Mouse (Mus musculus) MEL (cell line): ENCODE data around the gene Nsun2. TPM values are rescaled to one million over a fixed set of nuclear protein-coding genes. Genes with fewer than 3 reads are reported as not detected.

ENCODE experiments used
- DNase-seq: peaks from one replicate; pipeline ENCODE4 v3.0.0; 2011; ENCODE audit warnings: low read depth, low spot score
- H3K27ac ChIP-seq: 2 replicates; pipeline ENCODE4 v1.5.1; 2012; ENCODE audit warnings: low read depth, mild to moderate bottlenecking, control low read depth, low read length, moderate library complexity; ENCODE audit not compliant: control insufficient read depth
- H3K27me3 ChIP-seq, 2 experiments: fragments of 150-350 bp in 1 of 2; sonication (generic) in 1 of 2; 2 replicates each; pipeline ENCODE4 v1.6.1; 2012; ENCODE audit warnings: low read length in 2 of 2, mild to moderate bottlenecking in 2 of 2, improper control_type of control experiment in 1 of 2, moderate library complexity in 1 of 2; ENCODE audit not compliant: insufficient read depth in 2 of 2, control insufficient read depth in 1 of 2
- H3K36me3 ChIP-seq, 2 experiments: 2 replicates each; pipeline ENCODE4 v1.6.1; 2012 to 2014; ENCODE audit warnings: low read length in 2 of 2, improper control_type of control experiment in 1 of 2, inconsistent platforms in 1 of 2, mild to moderate bottlenecking in 1 of 2; ENCODE audit not compliant: insufficient read depth in 2 of 2, control insufficient read depth in 1 of 2
- H3K4me1 ChIP-seq, 2 experiments: fragments of 150-350 bp in 1 of 2; sonication (generic) in 1 of 2; 2 replicates each; pipeline ENCODE4 v1.6.1; 2012; ENCODE audit warnings: low read length in 2 of 2, improper control_type of control experiment in 1 of 2, mild to moderate bottlenecking in 1 of 2; ENCODE audit not compliant: insufficient read depth in 2 of 2, control insufficient read depth in 1 of 2
- H3K4me3 ChIP-seq, 2 experiments: fragments of 150-350 bp in 1 of 2; sonication (generic) in 1 of 2; 2 replicates each; pipeline ENCODE4 v1.5.1; 2012; ENCODE audit warnings: low read depth in 2 of 2, low read length in 2 of 2, mild to moderate bottlenecking in 2 of 2, moderate library complexity in 2 of 2, control low read depth in 1 of 2, improper control_type of control experiment in 1 of 2; ENCODE audit not compliant: control insufficient read depth in 1 of 2, insufficient read depth in 1 of 2
- H3K79me2 ChIP-seq: 2 replicates; pipeline ENCODE4 v1.6.1; 2012; ENCODE audit warnings: mild to moderate bottlenecking, low read length, moderate library complexity; ENCODE audit not compliant: control insufficient read depth, poor library complexity, insufficient read depth
- H3K9ac ChIP-seq: 2 replicates; pipeline ENCODE4 v1.6.1; 2012; ENCODE audit warnings: low read depth, mild to moderate bottlenecking, control low read depth, low read length, moderate library complexity; ENCODE audit not compliant: control insufficient read depth, poor library complexity, severe bottlenecking
- H3K9me3 ChIP-seq: fragments of 150-350 bp; sonication (generic); replicated peaks from 2 replicates; pipeline ENCODE4 v1.6.1; 2012; ENCODE audit warnings: mild to moderate bottlenecking, low read length, improper control_type of control experiment, moderate library complexity; ENCODE audit not compliant: insufficient read depth
- BHLHE40 ChIP-seq: IDR thresholded peaks from 2 replicates; pipeline ENCODE4 v1.6.1; 2012; ENCODE audit warnings: low read depth, mild to moderate bottlenecking, inconsistent platforms, low read length, improper control_type of control experiment, borderline replicate concordance
- CTCF ChIP-seq, 3 experiments: IDR thresholded peaks in 2 of 3; conservative IDR thresholded peaks in 1 of 3; 2 replicates each; pipeline ENCODE4 v1.5.1; 2011 to 2012; ENCODE audit warnings: low read length in 3 of 3, low read depth in 2 of 3, mild to moderate bottlenecking in 2 of 3, improper control_type of control experiment in 1 of 3, inconsistent platforms in 1 of 3, mixed read lengths in 1 of 3, moderate library complexity in 1 of 3; ENCODE audit not compliant: control insufficient read depth in 1 of 3, insufficient read depth in 1 of 3, poor library complexity in 1 of 3, severe bottlenecking in 1 of 3
- ETS1 ChIP-seq: IDR thresholded peaks from 2 replicates; pipeline ENCODE4 v1.6.1; 2012; ENCODE audit warnings: low read depth, mild to moderate bottlenecking, inconsistent platforms, low read length, improper control_type of control experiment, moderate library complexity
- GABPA ChIP-seq: IDR thresholded peaks from 2 replicates; pipeline ENCODE4 v1.6.1; 2012; ENCODE audit warnings: low read depth, mild to moderate bottlenecking, inconsistent platforms, low read length, improper control_type of control experiment, moderate library complexity
- HCFC1 ChIP-seq: IDR thresholded peaks from 2 replicates; pipeline ENCODE4 v1.6.1; 2012; ENCODE audit warnings: low read depth, mild to moderate bottlenecking, inconsistent platforms, low read length, improper control_type of control experiment, moderate library complexity
- MAX ChIP-seq: IDR thresholded peaks from 2 replicates; pipeline ENCODE4 v1.6.1; 2011; ENCODE audit warnings: low read length, improper control_type of control experiment
- MAZ ChIP-seq: IDR thresholded peaks from 2 replicates; pipeline ENCODE4 v1.6.1; 2012; ENCODE audit warnings: low read depth, mild to moderate bottlenecking, inconsistent platforms, low read length, improper control_type of control experiment
- NELFE ChIP-seq: IDR thresholded peaks from 2 replicates; pipeline ENCODE4 v1.6.1; 2011; ENCODE audit warnings: low read depth, low read length, improper control_type of control experiment
- NRF1 ChIP-seq: IDR thresholded peaks from 2 replicates; pipeline ENCODE4 v1.6.1; 2014; ENCODE audit warnings: low read depth, mild to moderate bottlenecking, inconsistent platforms, low read length, improper control_type of control experiment, moderate library complexity; ENCODE audit not compliant: poor library complexity, insufficient read depth, severe bottlenecking
- POLR2A ChIP-seq, 2 experiments: IDR thresholded peaks; 2 replicates each; pipeline ENCODE4 v1.6.1; 2011 to 2012; ENCODE audit warnings: low read length in 2 of 2, mild to moderate bottlenecking in 2 of 2, control low read depth in 1 of 2, improper control_type of control experiment in 1 of 2, low read depth in 1 of 2, moderate library complexity in 1 of 2; ENCODE audit not compliant: control insufficient read depth in 1 of 2, insufficient read depth in 1 of 2, poor library complexity in 1 of 2
- POLR2AphosphoS2 ChIP-seq: IDR thresholded peaks from 2 replicates; pipeline ENCODE4 v1.6.1; 2011; ENCODE audit warnings: low read length, improper control_type of control experiment
- POLR2AphosphoS5 ChIP-seq: IDR thresholded peaks from 2 replicates; pipeline ENCODE4 v1.6.1; 2012; ENCODE audit warnings: low read depth, borderline replicate concordance, mild to moderate bottlenecking, inconsistent platforms, low read length, moderate library complexity, mixed read lengths
- RAD21 ChIP-seq: IDR thresholded peaks from 2 replicates; pipeline ENCODE4 v1.6.1; 2011; ENCODE audit warnings: mild to moderate bottlenecking, low read depth, low read length, improper control_type of control experiment
- RCOR1 ChIP-seq: IDR thresholded peaks from 2 replicates; pipeline ENCODE4 v1.6.1; 2012; ENCODE audit warnings: low read depth, mild to moderate bottlenecking, inconsistent platforms, low read length, improper control_type of control experiment
- TAL1 ChIP-seq: IDR thresholded peaks from 2 replicates; pipeline ENCODE4 v1.6.1; 2012; ENCODE audit warnings: mild to moderate bottlenecking, inconsistent platforms, low read length, moderate library complexity, mixed read lengths
- TBP ChIP-seq: IDR thresholded peaks from 2 replicates; pipeline ENCODE4 v1.8.0; 2011; ENCODE audit warnings: low read depth, low read length, improper control_type of control experiment
- USF1 ChIP-seq: IDR thresholded peaks from 2 replicates; pipeline ENCODE4 v1.6.1; 2014; ENCODE audit warnings: low read depth, mild to moderate bottlenecking, inconsistent platforms, low read length, improper control_type of control experiment, moderate library complexity
- USF2 ChIP-seq, 2 experiments: IDR thresholded peaks; 2 replicates each; pipeline ENCODE4 v1.6.1; 2011 to 2012; ENCODE audit warnings: improper control_type of control experiment in 2 of 2, low read length in 2 of 2, borderline replicate concordance in 1 of 2, inconsistent platforms in 1 of 2, low read depth in 1 of 2, mild to moderate bottlenecking in 1 of 2; ENCODE audit not compliant: insufficient read depth in 1 of 2
- ZNF384 ChIP-seq: IDR thresholded peaks from 2 replicates; pipeline ENCODE4 v1.6.1; 2012; ENCODE audit warnings: low read depth, mild to moderate bottlenecking, inconsistent platforms, low read length, improper control_type of control experiment
- polyA plus RNA-seq, 2 experiments: library from polyadenylated mRNA; stranded (reverse) in 1 of 2; unstranded in 1 of 2; fragments of >175 nt in 1 of 2; fragments of >200 nt in 1 of 2; gene quantifications; 2 replicates each; pipeline versions ENCODE4 v1.2.1 to v1.2.4; 2012; ENCODE audit warnings: low replicate concordance in 2 of 2, low read depth in 1 of 2; ENCODE audit not compliant: insufficient read length in 2 of 2, insufficient read depth in 1 of 2, missing spikeins in 1 of 2
- total RNA-seq: library from RNA; depleted of rRNA; stranded (reverse); fragments of 300-350 nt; gene quantifications from 2 replicates; pipeline ENCODE4 v1.2.3, GENCODE M21; 2012

The Nsun2 gene
- total and polyA plus RNA-seq, 3 experiments, result 277 to 303 (median 302) TPM

DNA sequence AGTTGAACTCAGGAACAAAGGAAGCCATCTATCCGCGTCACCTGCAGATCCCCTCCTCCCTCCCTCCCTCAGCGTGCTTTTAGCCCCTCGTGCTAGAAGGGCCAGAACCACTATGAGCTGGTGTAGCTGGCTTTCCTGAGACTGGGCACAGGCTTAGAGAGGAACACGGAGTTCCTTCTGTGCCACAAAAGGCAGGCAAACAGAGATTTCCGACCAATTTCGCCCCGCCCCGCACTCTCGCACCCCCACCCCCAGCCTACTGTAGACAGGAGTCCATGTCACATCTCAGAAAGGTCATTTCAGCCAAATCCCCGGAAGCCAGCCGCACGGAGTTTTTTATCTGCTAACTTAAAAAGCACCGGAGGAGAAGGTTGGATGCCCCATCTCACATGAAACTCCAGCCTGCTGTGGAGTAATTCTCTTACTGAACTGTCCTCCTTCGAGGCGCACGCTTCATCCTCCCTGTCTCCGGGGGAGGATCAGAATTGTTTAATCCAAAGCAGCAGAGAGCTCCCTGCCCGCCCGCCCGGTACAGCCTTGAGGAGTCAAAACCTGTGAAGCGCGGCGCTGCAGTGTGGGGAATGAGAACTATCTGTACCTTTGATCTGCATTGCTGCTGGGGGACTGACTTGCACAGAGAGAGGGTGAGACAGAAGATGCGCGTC is 45.8 kb upstream of the Nsun2 start:
- Histone ChIP-seq H3K4me1 (no peaks in the 10 kb centered on the region; a peak in 1 of 4 replicates), H3K27ac (no peak overlapping the region), H3K36me3 (no peaks in the 10 kb centered on the region), H3K4me3 (no peak overlapping the region), H3K27me3 (no peaks in the 10 kb centered on the region; a peak in 1 of 4 replicates), H3K9me3 (no peaks in the 10 kb centered on the region), H3K79me2 (no peaks in the 10 kb centered on the region), H3K9ac (no peak overlapping the region)
- DNase-seq, result no peak
- no peak for TF ChIP-seq POLR2A (IDR thresholded peaks at IDR 0.05; ENCODE audit: control insufficient read depth in 1 of 2, insufficient read depth in 1 of 2, low read depth in 1 of 2, low read length in 2 of 2, poor library complexity in 1 of 2)
- no peak for TF ChIP-seq BHLHE40
- no peak for TF ChIP-seq NRF1

DNA sequence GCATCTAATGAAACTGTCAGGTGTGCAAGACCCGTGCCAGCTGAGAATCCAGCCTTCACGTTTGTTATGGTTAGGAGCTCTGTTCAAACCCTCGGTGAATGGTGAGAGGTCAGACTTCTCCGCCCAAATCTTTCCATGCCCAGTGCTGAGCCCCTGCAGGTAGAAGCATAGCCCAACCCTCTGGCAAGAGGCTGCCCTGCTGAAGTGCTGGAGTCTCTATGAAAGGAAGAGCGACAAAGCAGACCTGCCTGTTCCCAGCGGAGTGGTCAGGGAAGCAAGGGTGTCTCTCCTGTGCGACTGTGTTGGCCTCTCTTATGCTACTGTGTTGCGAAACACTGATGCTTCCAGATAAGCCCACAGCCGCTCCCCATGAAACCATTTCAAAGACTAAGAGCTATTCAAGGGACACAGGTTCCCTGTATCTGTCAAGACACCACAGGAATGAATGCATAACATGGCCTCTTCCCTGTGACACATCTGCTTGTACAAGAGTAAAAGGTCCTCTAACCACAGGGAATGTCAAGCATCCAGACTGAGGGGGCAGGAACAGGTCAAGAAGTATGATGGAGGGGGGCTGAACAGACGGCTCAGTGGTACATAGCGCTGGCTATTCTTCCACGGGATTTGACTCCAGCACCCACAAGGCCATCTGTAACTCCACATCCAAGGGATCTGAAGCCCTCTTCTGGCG is 44.8 kb upstream of the Nsun2 start:
- H3K79me2 ChIP-seq, result no peaks in the 10 kb centered on the region
- H3K4me1 ChIP-seq, result no peaks in the 10 kb centered on the region; a peak in 1 of 4 replicates
- peak; percentile 25 for DNase-seq
- no peaks in the 10 kb centered on the region for H3K27me3 ChIP-seq
- no peak overlapping the region for H3K4me3 ChIP-seq
- H3K27ac ChIP-seq, result no peak overlapping the region
- no peak for TF ChIP-seq RCOR1
- TF ChIP-seq MAZ, result no peak
- TF ChIP-seq RAD21, result no peak
- no peak for TF ChIP-seq NELFE
- TF ChIP-seq USF2 (IDR thresholded peaks at IDR 0.05; ENCODE audit: borderline replicate concordance in 1 of 2, insufficient read depth in 1 of 2, low read depth in 1 of 2, low read length in 2 of 2), result no peak
- no peak for TF ChIP-seq BHLHE40
- TF ChIP-seq POLR2A (IDR thresholded peaks at IDR 0.05; ENCODE audit: control insufficient read depth in 1 of 2, insufficient read depth in 1 of 2, low read depth in 1 of 2, low read length in 2 of 2, poor library complexity in 1 of 2), result no peak
- TF ChIP-seq HCFC1, result no peak
- TF ChIP-seq POLR2AphosphoS2, result no peak
- no peak for TF ChIP-seq ZNF384
- TF ChIP-seq USF1, result no peak
- TF ChIP-seq ETS1, result no peak
- no peak for TF ChIP-seq CTCF (IDR thresholded peaks at IDR 0.05 in 2 of 3, conservative IDR thresholded peaks at IDR 0.05 in 1 of 3; ENCODE audit: control insufficient read depth in 1 of 3, insufficient read depth in 1 of 3, low read depth in 2 of 3, low read length in 3 of 3, poor library complexity in 1 of 3, severe bottlenecking in 1 of 3)
- TF ChIP-seq TAL1, result no peak
- TF ChIP-seq TBP, result no peak
- no peak for TF ChIP-seq POLR2AphosphoS5
- TF ChIP-seq MAX, result no peak
- no peak for TF ChIP-seq GABPA
- H3K36me3 ChIP-seq, result no peaks in the 10 kb centered on the region
- no peak overlapping the region for H3K9ac ChIP-seq
- H3K9me3 ChIP-seq, result no peaks in the 10 kb centered on the region
